Mouse (Mus musculus) CH12F3 (cell line): Measurements from ENCODE around the gene Cryba2.

Source experiments
- in situ Hi-C: fragments of 300-500 bp; cut with MboI; formaldehyde crosslinking; loops from 2 replicates; pipeline ENCODE4 v1.14.3; 2020; ENCODE audit warnings: low sequenced_read_pairs

Gene Cryba2

DNA sequence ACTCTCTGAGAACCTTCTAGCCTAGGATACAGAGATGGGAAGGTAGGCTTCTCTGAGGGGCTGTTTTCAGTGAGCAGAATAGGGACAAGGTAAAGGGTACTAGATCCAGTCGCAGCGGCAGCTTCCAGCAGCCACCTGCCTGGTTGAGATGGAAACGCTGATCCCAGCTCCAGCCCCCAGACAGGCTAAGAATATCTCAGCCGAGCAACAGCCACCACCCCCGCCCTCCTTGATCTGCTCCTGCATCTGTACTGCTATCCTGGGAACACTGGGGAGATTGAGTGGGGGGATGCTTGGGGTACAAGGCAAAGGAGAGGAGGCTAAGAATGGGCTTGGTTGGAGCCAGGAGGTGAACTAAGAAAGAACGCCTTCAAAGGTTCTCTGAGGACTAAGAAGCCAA, 42.7 kb downstream of the Cryba2 start:
- in situ Hi-C loops: no loop called here

- in situ Hi-C loops: no loop called here
These were observed 44.0 kb downstream of the Cryba2 start for GRCm38 (mm10) chr1:74848946-74849345.

GRCm38 (mm10) chr1:74846341-74846740, 46.6 kb downstream of the Cryba2 start:
- in situ Hi-C loops: no loop called here

- in situ Hi-C loops: no loop called here
These were observed 49.9 kb downstream of the Cryba2 start for GRCm38 (mm10) chr1:74843090-74843489.
